Mouse (Mus musculus) myocyte (in vitro differentiated cells): ENCODE data around the gene Iqcf1. TPM values are rescaled to one million over a fixed set of nuclear protein-coding genes. Genes with fewer than 3 reads are reported as not detected.

Experiments
- H3K27me3 ChIP-seq: one replicate; pipeline ENCODE4 v1.6.1; 2011; ENCODE audit not compliant: control insufficient read depth, insufficient read depth, insufficient read length
- H3K36me3 ChIP-seq: one replicate; pipeline ENCODE4 v1.6.1; 2011; ENCODE audit not compliant: control insufficient read depth, insufficient read depth
- H3K4me2 ChIP-seq: one replicate; pipeline ENCODE4 v1.6.1; 2011; ENCODE audit warnings: low read depth, control low read depth
- H3K4me3 ChIP-seq: one replicate; pipeline ENCODE4 v1.5.1; 2011; ENCODE audit warnings: mild to moderate bottlenecking, control low read depth, moderate library complexity
- H3K79me2 ChIP-seq: one replicate; pipeline ENCODE4 v1.6.1; 2011; ENCODE audit not compliant: control insufficient read depth, insufficient read depth
- H3ac ChIP-seq: one replicate; pipeline ENCODE4 v1.6.1; 2011; ENCODE audit not compliant: control insufficient read depth, insufficient read length
- CEBPB ChIP-seq: IDR thresholded peaks from 2 replicates; pipeline ENCODE4 v1.6.1; 2011; ENCODE audit warnings: mild to moderate bottlenecking, moderate library complexity; ENCODE audit not compliant: poor library complexity, insufficient read depth, severe bottlenecking
- E2F4 ChIP-seq: IDR thresholded peaks from one replicate; pipeline ENCODE4 v1.6.1; 2011; ENCODE audit warnings: mild to moderate bottlenecking, control low read depth, moderate library complexity; ENCODE audit not compliant: insufficient read depth
- MAX ChIP-seq: IDR thresholded peaks from one replicate; pipeline ENCODE4 v1.6.1; 2011; ENCODE audit warnings: low read depth, mild to moderate bottlenecking, control low read depth
- MYOD1 ChIP-seq, 3 experiments: IDR thresholded peaks; one replicate each; pipeline ENCODE4 v1.6.1; 2011; ENCODE audit warnings: control low read depth in 2 of 3, low read depth in 2 of 3, mild to moderate bottlenecking in 2 of 3, moderate library complexity in 1 of 3; ENCODE audit not compliant: insufficient read length in 2 of 3, control insufficient read depth in 1 of 3
- MYOG ChIP-seq, 3 experiments: IDR thresholded peaks; one replicate each; pipeline ENCODE4 v1.6.1; 2011; ENCODE audit warnings: control low read depth in 2 of 3, low read depth in 2 of 3, mild to moderate bottlenecking in 2 of 3; ENCODE audit not compliant: insufficient read length in 2 of 3, control insufficient read depth in 1 of 3, insufficient read depth in 1 of 3
- POLR2A ChIP-seq: IDR thresholded peaks from one replicate; pipeline ENCODE4 v1.6.1; 2011; ENCODE audit warnings: low read depth, mild to moderate bottlenecking, control low read depth, moderate library complexity; ENCODE audit not compliant: insufficient read length
- POLR2AphosphoS2 ChIP-seq: IDR thresholded peaks from one replicate; pipeline ENCODE4 v1.6.1; 2011; ENCODE audit warnings: low read depth, control low read depth; ENCODE audit not compliant: insufficient read length
- REST ChIP-seq: IDR thresholded peaks from one replicate; pipeline ENCODE4 v1.6.1; 2011; ENCODE audit warnings: mild to moderate bottlenecking, control low read depth, moderate library complexity; ENCODE audit not compliant: insufficient read depth, insufficient read length
- SRF ChIP-seq: IDR thresholded peaks from one replicate; pipeline ENCODE4 v1.6.1; 2011; ENCODE audit warnings: low read depth; ENCODE audit not compliant: control insufficient read depth, insufficient read length
- TCF12 ChIP-seq: IDR thresholded peaks from one replicate; pipeline ENCODE4 v1.6.1; 2011; ENCODE audit warnings: mild to moderate bottlenecking, control low read depth; ENCODE audit not compliant: poor library complexity, insufficient read depth, severe bottlenecking
- TCF3 ChIP-seq: IDR thresholded peaks from one replicate; pipeline ENCODE4 v1.6.1; 2011; ENCODE audit warnings: low read depth, control low read depth; ENCODE audit not compliant: insufficient read length
- USF1 ChIP-seq: IDR thresholded peaks from one replicate; pipeline ENCODE4 v1.6.1; 2011; ENCODE audit warnings: low read depth, mild to moderate bottlenecking, control low read depth, moderate library complexity
- polyA plus RNA-seq: library from polyadenylated mRNA; unstranded; fragments of >200 nt; fragmentation: generic; extraction: Trizol; gene quantifications from one replicate; pipeline ENCODE4 v1.2.1, GENCODE M21; 2012; ENCODE audit warnings: missing spikeins

Iqcf1 gene
- polyA plus RNA-seq, 1 experiment: not detected

- H3K27me3 ChIP-seq: peaks cover 34% of the 10 kb centered on the region
- H3K36me3 ChIP-seq: no peaks in the 10 kb centered on the region
- no peak overlapping the region for H3K4me3 ChIP-seq
- no peaks in the 10 kb centered on the region for H3K79me2 ChIP-seq
- H3ac ChIP-seq: no peak overlapping the region
- H3K4me2 ChIP-seq: no peak overlapping the region
- TF ChIP-seq E2F4 (no peak), POLR2A (no peak), MAX (no peak), TCF12 (no peak), SRF (no peak), TCF3 (no peak), MYOG (IDR thresholded peaks at IDR 0.05; ENCODE audit: control insufficient read depth in 1 of 3, insufficient read depth in 1 of 3, insufficient read length in 2 of 3, low read depth in 2 of 3) (no peak), MYOD1 (IDR thresholded peaks at IDR 0.05; ENCODE audit: control insufficient read depth in 1 of 3, insufficient read length in 2 of 3, low read depth in 2 of 3) (no peak), REST (no peak), CEBPB (no peak), POLR2AphosphoS2 (no peak), USF1 (no peak)
These were observed 19.7 kb downstream of the Iqcf1 start for GRCm38 (mm10) chr9:106519433-106519832.

GRCm38 (mm10) chr9:106519909-106520308 is 20.1 kb downstream of the Iqcf1 start:
- Histone ChIP-seq H3K36me3 (no peaks in the 10 kb centered on the region), H3K79me2 (no peaks in the 10 kb centered on the region), H3K27me3 (peaks cover 33% of the 10 kb centered on the region), H3ac (no peak overlapping the region), H3K4me3 (no peak overlapping the region), H3K4me2 (no peak overlapping the region)
- TF ChIP-seq USF1 (no peak), E2F4 (no peak), TCF12 (no peak), MAX (no peak), MYOG (IDR thresholded peaks at IDR 0.05; ENCODE audit: control insufficient read depth in 1 of 3, insufficient read depth in 1 of 3, insufficient read length in 2 of 3, low read depth in 2 of 3) (no peak)

GRCm38 (mm10) chr9:106531833-106532232 is 32.1 kb downstream of the Iqcf1 start:
- Histone ChIP-seq H3K27me3 (peaks cover 17% of the 10 kb centered on the region), H3K79me2 (no peaks in the 10 kb centered on the region), H3ac (no peak overlapping the region), H3K4me3 (no peak overlapping the region), H3K36me3 (no peaks in the 10 kb centered on the region), H3K4me2 (no peak overlapping the region)
- TF ChIP-seq TCF3: no peak
- no peak for TF ChIP-seq E2F4
- TF ChIP-seq TCF12: no peak
- no peak for TF ChIP-seq SRF
- no peak for TF ChIP-seq REST
- no peak for TF ChIP-seq CEBPB
- no peak for TF ChIP-seq POLR2A
- no peak for TF ChIP-seq MAX
- TF ChIP-seq MYOD1 (IDR thresholded peaks at IDR 0.05; ENCODE audit: control insufficient read depth in 1 of 3, insufficient read length in 2 of 3, low read depth in 2 of 3): no peak
- no peak for TF ChIP-seq POLR2AphosphoS2
- TF ChIP-seq USF1: no peak
- no peak for TF ChIP-seq MYOG (IDR thresholded peaks at IDR 0.05; ENCODE audit: control insufficient read depth in 1 of 3, insufficient read depth in 1 of 3, insufficient read length in 2 of 3, low read depth in 2 of 3)

GRCm38 (mm10) chr9:106534296-106534695 is 34.5 kb downstream of the Iqcf1 start:
- Histone ChIP-seq H3K4me3 (no peak overlapping the region), H3K27me3 (peaks cover 10% of the 10 kb centered on the region), H3ac (no peak overlapping the region), H3K36me3 (no peaks in the 10 kb centered on the region), H3K79me2 (no peaks in the 10 kb centered on the region), H3K4me2 (no peak overlapping the region)
- TF ChIP-seq E2F4 (no peak), SRF (no peak), REST (no peak), USF1 (no peak), MYOG (IDR thresholded peaks at IDR 0.05; ENCODE audit: control insufficient read depth in 1 of 3, insufficient read depth in 1 of 3, insufficient read length in 2 of 3, low read depth in 2 of 3) (no peak), TCF3 (no peak), CEBPB (no peak), POLR2A (no peak), POLR2AphosphoS2 (no peak), MYOD1 (IDR thresholded peaks at IDR 0.05; ENCODE audit: control insufficient read depth in 1 of 3, insufficient read length in 2 of 3, low read depth in 2 of 3) (no peak)

- H3K4me2 ChIP-seq: no peak overlapping the region
- H3K27me3 ChIP-seq: peaks cover 9% of the 10 kb centered on the region
- no peak overlapping the region for H3K4me3 ChIP-seq
- no peaks in the 10 kb centered on the region for H3K36me3 ChIP-seq
- H3K79me2 ChIP-seq: no peaks in the 10 kb centered on the region
- TF ChIP-seq USF1 (no peak), SRF (no peak), E2F4 (no peak)
- no peak overlapping the region for H3ac ChIP-seq
These were observed 35.2 kb downstream of the Iqcf1 start for GRCm38 (mm10) chr9:106534975-106535374.

Other genes with a start within 250 kb of the Iqcf1 start
- 7.6 TPM for gene Poc1a, start 218.9 kb upstream of the Iqcf1 start, polyA plus RNA-seq
- 8.9 TPM for gene Dusp7, start 131.3 kb upstream of the Iqcf1 start, polyA plus RNA-seq
- 45.1 TPM for gene Rpl29, start 70.5 kb upstream of the Iqcf1 start, polyA plus RNA-seq
- 18.1 TPM for gene Acy1, start 61.6 kb upstream of the Iqcf1 start, polyA plus RNA-seq
- 4.2 TPM for gene Abhd14b, start 52.5 kb upstream of the Iqcf1 start, polyA plus RNA-seq
- gene Abhd14a, start 52.3 kb upstream of the Iqcf1 start, polyA plus RNA-seq: 19.2 TPM
- 274 TPM for gene Pcbp4, start 46.7 kb upstream of the Iqcf1 start, polyA plus RNA-seq
- 0.46 TPM for gene Gpr62, start 34.0 kb upstream of the Iqcf1 start, polyA plus RNA-seq
- 69.4 TPM for gene Rrp9, start 24.0 kb upstream of the Iqcf1 start, polyA plus RNA-seq
- gene Parp3, start 23.0 kb upstream of the Iqcf1 start, polyA plus RNA-seq: 66.1 TPM
- gene Iqcf5, start 14.6 kb downstream of the Iqcf1 start, polyA plus RNA-seq: 0.12 TPM
- gene Iqcf3, start 61.7 kb downstream of the Iqcf1 start, polyA plus RNA-seq: not detected
- not detected for gene Iqcf4, start 71.0 kb downstream of the Iqcf1 start, polyA plus RNA-seq
- not detected for gene Iqcf6, start 126.6 kb downstream of the Iqcf1 start, polyA plus RNA-seq
- gene Grm2, start 156.1 kb downstream of the Iqcf1 start, polyA plus RNA-seq: not detected
- 111 TPM for gene Tex264, start 186.0 kb downstream of the Iqcf1 start, polyA plus RNA-seq